Mouse (Mus musculus) intestine, embryonic 16.5 days (tissue): ENCODE measurements at regions not wholly inside any gene's neighbourhood (a gene's known extent, or its start where the extent isn't known, plus 50 kb on each side); places are given as distances from the start of the nearest gene placed in this dataset.

Experiments
- ATAC-seq: fragments of 200-750 bp; cut with Nextera tagmentation; 2 replicates; pipeline ENCODE4 v1.8.0; 2017; ENCODE audit warnings: moderate TSS enrichment, moderate library complexity
- H3K27ac ChIP-seq: fragments of 300-500 bp; sonication (generic); 2 replicates; pipeline ENCODE4 v1.5.1; 2014; ENCODE audit warnings: mild to moderate bottlenecking, low read length
- H3K27me3 ChIP-seq: fragments of 300-500 bp; sonication (generic); replicated peaks from 2 replicates; pipeline ENCODE4 v1.6.1; 2014; ENCODE audit warnings: low read length, control low read depth, mixed read lengths; ENCODE audit not compliant: control insufficient read depth, insufficient read depth
- H3K36me3 ChIP-seq: fragments of 300-500 bp; sonication (generic); 2 replicates; pipeline ENCODE4 v1.6.1; 2014; ENCODE audit warnings: low read length, control low read depth; ENCODE audit not compliant: control insufficient read depth, insufficient read depth
- H3K4me1 ChIP-seq: fragments of 300-500 bp; sonication (generic); 2 replicates; pipeline ENCODE4 v1.6.1; 2014; ENCODE audit warnings: low read length, control low read depth, mixed read lengths; ENCODE audit not compliant: control insufficient read depth, insufficient read depth
- H3K4me2 ChIP-seq: fragments of 300-500 bp; sonication (generic); 2 replicates; pipeline ENCODE4 v1.6.1; 2014; ENCODE audit warnings: low read depth, low read length, control low read depth
- H3K4me3 ChIP-seq: fragments of 300-500 bp; sonication (generic); 2 replicates; pipeline ENCODE4 v1.5.1; 2014; ENCODE audit warnings: mild to moderate bottlenecking, low read length
- H3K9ac ChIP-seq: fragments of 300-500 bp; sonication (generic); 2 replicates; pipeline ENCODE4 v1.6.1; 2014; ENCODE audit warnings: low read depth, low read length
- H3K9me3 ChIP-seq: fragments of 300-500 bp; sonication (generic); 2 replicates; pipeline ENCODE4 v1.6.1; 2016; ENCODE audit warnings: low read length, control low read depth; ENCODE audit not compliant: control insufficient read depth
- WGBS: fragments of 180-500 bp; shearing (Covaris S2); extraction: QIAGEN DNeasy Blood & Tissue Kit; methylation state at CpG from one replicate; pipeline ENCODE4 v1.1.7; 2014; 5-methylcytosine and 5-hydroxymethylcytosine counted together

DNA sequence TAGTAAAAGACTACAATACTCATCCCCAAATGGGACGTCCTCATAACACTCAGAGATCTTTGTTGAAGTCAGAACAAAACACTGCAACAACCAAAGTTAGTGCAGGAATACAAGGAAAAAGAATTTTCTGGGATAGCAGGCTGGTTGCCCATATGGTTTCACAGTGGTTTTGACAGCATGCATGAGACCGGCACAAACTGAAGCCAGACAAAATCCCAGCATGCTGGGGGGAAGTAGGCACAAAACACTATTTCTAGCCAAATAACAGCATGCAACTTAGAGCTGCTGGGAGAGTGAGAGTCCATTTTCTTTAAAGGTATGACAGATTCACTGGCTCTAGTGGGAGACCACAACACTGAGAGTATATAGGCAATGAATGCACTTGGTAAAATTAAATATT lies 619.1 kb upstream of the Manea start:
- Histone ChIP-seq H3K4me1 (no peaks in the 10 kb centered on the region), H3K9me3 (no peaks in the 10 kb centered on the region), H3K36me3 (no peaks in the 10 kb centered on the region), H3K27ac (no peak overlapping the region), H3K4me2 (no peak overlapping the region), H3K9ac (no peak overlapping the region), H3K27me3 (no peaks in the 10 kb centered on the region), H3K4me3 (no peak overlapping the region)
- whole genome bisulfite sequencing: 85% methylated on average over 2 of the region's 2 CpGs
- no peak for ATAC-seq

- no peak for ATAC-seq
- Histone ChIP-seq H3K36me3 (no peaks in the 10 kb centered on the region), H3K9ac (no peak overlapping the region), H3K9me3 (no peaks in the 10 kb centered on the region), H3K27me3 (no peaks in the 10 kb centered on the region), H3K4me2 (no peak overlapping the region), H3K4me1 (no peaks in the 10 kb centered on the region), H3K4me3 (no peak overlapping the region), H3K27ac (no peak overlapping the region)
- WGBS: 77% methylated on average over 2 of the region's 2 CpGs
Observed at GRCm38 (mm10) chr4:26964850-26965249, 618.2 kb upstream of the Manea start.

- ATAC-seq: peak; percentile 36; the same call in 1 of the 2 replicates
- H3K9me3 ChIP-seq: no peaks in the 10 kb centered on the region
- no peak overlapping the region for H3K4me3 ChIP-seq
- WGBS: 92% methylated on average over 2 of the region's 2 CpGs
- no peak overlapping the region for H3K9ac ChIP-seq
- H3K36me3 ChIP-seq: no peaks in the 10 kb centered on the region
- no peaks in the 10 kb centered on the region for H3K27me3 ChIP-seq
- H3K4me1 ChIP-seq: no peaks in the 10 kb centered on the region
- H3K27ac ChIP-seq: no peak overlapping the region
- H3K4me2 ChIP-seq: no peak overlapping the region
Observed at GRCm38 (mm10) chr4:26944617-26945016, 597.9 kb upstream of the Manea start.

GRCm38 (mm10) chr4:26933988-26934798 lies 587.5 kb upstream of the Manea start:
- Histone ChIP-seq H3K4me1 (no peaks in the 10 kb centered on the region), H3K36me3 (no peaks in the 10 kb centered on the region), H3K4me3 (no peak overlapping the region), H3K27me3 (no peaks in the 10 kb centered on the region), H3K27ac (no peak overlapping the region), H3K9me3 (no peaks in the 10 kb centered on the region), H3K9ac (no peak overlapping the region), H3K4me2 (no peak overlapping the region)
- WGBS: 45% methylated on average over 10 of the region's 10 CpGs
- ATAC-seq: peak; percentile 64

DNA sequence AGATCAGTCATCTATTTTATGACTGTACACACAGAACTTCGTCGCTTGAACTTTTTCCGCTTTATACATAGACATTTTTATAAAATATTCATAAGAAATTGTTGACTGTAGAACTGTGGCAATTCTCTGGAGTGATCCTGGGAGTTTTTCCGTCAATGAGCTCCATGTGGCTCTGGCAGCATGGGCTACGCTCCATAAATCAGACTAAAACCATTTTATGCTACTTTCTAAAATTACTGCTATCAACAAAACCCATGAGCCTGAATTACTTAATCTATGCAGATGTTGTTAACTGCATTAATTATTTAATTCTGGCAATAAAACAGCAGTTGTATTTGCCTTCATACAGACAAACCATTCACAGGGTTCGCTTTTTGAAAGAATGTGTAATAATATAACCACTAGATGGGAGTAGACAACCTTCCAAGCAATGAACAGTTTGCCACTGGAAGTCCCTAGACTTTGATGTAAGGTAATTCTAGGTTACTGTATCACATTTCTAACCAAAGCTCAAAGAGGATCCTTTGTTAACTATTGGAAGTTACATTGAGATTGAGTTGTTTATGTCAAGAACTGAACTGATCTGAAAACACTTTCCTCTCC lies 583.3 kb upstream of the Manea start:
- no peak for ATAC-seq
- no peak overlapping the region for H3K9ac ChIP-seq
- 60% methylated on average over 6 of the region's 6 CpGs for WGBS
- no peak overlapping the region for H3K4me2 ChIP-seq
- H3K4me3 ChIP-seq: no peak overlapping the region
- H3K27me3 ChIP-seq: no peaks in the 10 kb centered on the region
- no peaks in the 10 kb centered on the region for H3K4me1 ChIP-seq
- H3K27ac ChIP-seq: no peak overlapping the region
- no peaks in the 10 kb centered on the region for H3K9me3 ChIP-seq
- no peaks in the 10 kb centered on the region for H3K36me3 ChIP-seq

GRCm38 (mm10) chr4:26926060-26926459 lies 579.4 kb upstream of the Manea start:
- H3K4me2 ChIP-seq: no peak overlapping the region
- H3K9me3 ChIP-seq: no peaks in the 10 kb centered on the region
- WGBS: 75% methylated on average over 3 of the region's 3 CpGs
- no peaks in the 10 kb centered on the region for H3K4me1 ChIP-seq
- ATAC-seq: no peak
- H3K36me3 ChIP-seq: no peaks in the 10 kb centered on the region
- no peak overlapping the region for H3K27ac ChIP-seq
- H3K9ac ChIP-seq: no peak overlapping the region
- no peaks in the 10 kb centered on the region for H3K27me3 ChIP-seq
- H3K4me3 ChIP-seq: no peak overlapping the region

DNA sequence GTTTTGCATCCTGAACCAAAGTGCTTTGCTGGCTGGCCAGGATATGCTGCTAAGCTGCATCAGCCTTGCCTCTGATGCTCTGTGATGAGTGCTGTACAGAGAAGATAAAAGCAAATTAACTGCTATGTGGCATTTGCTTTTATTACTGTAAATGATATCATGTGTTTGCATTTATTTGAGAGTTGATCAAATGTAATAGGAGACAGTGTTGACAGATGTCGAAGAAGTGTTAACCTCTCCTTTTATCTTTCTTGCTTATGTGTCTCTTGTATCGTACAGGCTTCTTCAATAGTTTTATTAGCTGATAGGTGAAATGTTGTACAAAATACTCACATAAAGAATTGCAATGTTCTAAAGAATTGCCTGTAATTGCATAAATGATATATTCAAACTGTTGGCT lies 541.8 kb upstream of the Manea start:
- 73% methylated on average over 2 of the region's 2 CpGs for WGBS
- ATAC-seq: no peak
- Histone ChIP-seq H3K4me2 (no peak overlapping the region), H3K9ac (no peak overlapping the region), H3K4me1 (no peaks in the 10 kb centered on the region), H3K27me3 (no peaks in the 10 kb centered on the region), H3K36me3 (no peaks in the 10 kb centered on the region), H3K9me3 (no peaks in the 10 kb centered on the region), H3K27ac (no peak overlapping the region), H3K4me3 (no peak overlapping the region)

DNA sequence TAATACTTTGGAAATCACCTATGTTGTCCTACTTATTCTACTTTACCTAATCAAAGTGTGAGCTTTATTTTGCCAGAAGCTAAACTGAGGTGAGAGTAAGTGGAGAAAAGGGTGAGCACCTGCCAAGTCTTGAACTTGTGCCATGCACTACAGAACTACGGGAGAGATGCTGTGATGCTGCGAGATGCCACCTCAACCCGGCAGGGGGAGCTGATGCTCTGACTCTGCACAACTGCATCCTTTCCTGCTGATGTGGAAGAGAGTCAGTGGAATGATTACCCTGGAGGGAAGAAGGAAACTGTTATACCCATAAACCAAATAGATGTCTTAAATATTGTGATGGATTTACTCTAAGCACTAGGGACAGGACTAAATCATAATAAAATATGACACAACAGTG lies 532.3 kb upstream of the Manea start:
- 36% methylated on average over 3 of the region's 3 CpGs for WGBS
- no peaks in the 10 kb centered on the region for H3K4me1 ChIP-seq
- no peak overlapping the region for H3K27ac ChIP-seq
- H3K27me3 ChIP-seq: no peaks in the 10 kb centered on the region
- no peaks in the 10 kb centered on the region for H3K9me3 ChIP-seq
- H3K4me2 ChIP-seq: no peak overlapping the region
- H3K9ac ChIP-seq: no peak overlapping the region
- H3K4me3 ChIP-seq: no peak overlapping the region
- ATAC-seq: no peak
- H3K36me3 ChIP-seq: no peaks in the 10 kb centered on the region

GRCm38 (mm10) chr4:26841761-26842160 lies 495.1 kb upstream of the Manea start:
- no peak for ATAC-seq
- H3K27me3 ChIP-seq: no peaks in the 10 kb centered on the region
- H3K9me3 ChIP-seq: no peaks in the 10 kb centered on the region
- no peaks in the 10 kb centered on the region for H3K4me1 ChIP-seq
- no peak overlapping the region for H3K4me2 ChIP-seq
- H3K4me3 ChIP-seq: no peak overlapping the region
- H3K27ac ChIP-seq: no peak overlapping the region
- H3K36me3 ChIP-seq: no peaks in the 10 kb centered on the region
- 81% methylated on average over 1 of the region's 1 CpGs for WGBS
- no peak overlapping the region for H3K9ac ChIP-seq
